In the genomic region with DNA sequence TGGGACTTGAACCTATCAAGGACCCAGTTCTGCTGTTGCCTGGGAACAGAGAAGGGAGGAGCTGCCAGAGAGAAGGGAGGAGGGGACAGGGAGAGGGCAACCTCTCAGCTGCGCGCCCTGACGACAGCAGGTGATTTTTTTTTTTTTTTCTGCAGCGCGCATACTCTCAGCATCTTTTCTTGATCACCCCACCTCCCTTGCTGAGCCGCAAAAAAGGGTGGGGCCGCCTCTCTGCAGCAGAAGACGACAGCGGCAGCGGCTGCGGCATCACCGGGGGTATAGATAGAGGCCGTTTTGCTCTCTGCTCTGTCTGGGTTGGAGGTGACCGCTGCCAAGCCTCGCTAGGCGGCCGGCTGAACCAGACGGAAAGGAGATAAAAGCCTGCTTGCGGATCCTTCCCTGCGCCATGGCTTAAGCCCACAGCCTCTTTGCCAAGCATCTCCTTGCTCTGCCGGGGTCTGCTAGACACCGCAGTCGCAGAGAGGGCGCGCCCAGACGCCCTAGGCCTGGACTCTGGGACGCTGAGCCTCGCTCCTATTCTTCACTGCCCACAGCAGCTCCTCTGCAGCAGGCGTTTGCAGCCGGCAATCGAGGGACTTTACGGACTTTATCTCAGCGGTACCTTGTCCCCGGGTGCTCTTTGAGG, we compare ENCODE assay signal across 9 mouse cellular contexts. TPM values are rescaled to one million over a fixed set of nuclear protein-coding genes. Genes with fewer than 3 reads are reported as not detected.
A peak's percentile ranks its signal among the peaks of the same experiment; 100 is the strongest.
DNase-seq lines count a peak whose midpoint lies in the region; ATAC-seq and TF ChIP-seq lines count a peak whose summit lies in the region.
"Had no signal": no experiment of that assay in that cellular context is flagged by ENCODE, and none has a peak within 500 bp of the region (broad histone marks: within the 10 kb centered on the region; RNA-seq: fewer than 3 reads in every experiment).

Gene Map6 (plus strand): TSS at position 197 of the 646 bp plus-strand sequence.

- H3K36me3 ChIP-seq in thymus, adult 2 months (ENCODE audit: control insufficient read depth, insufficient read depth, low read length), result no peaks in the 10 kb centered on the region
- no peaks in the 10 kb centered on the region for H3K36me3 ChIP-seq in stomach, embryonic 16.5 days (ENCODE audit: control insufficient read depth, insufficient read depth, low read length)

- H3K4me2 ChIP-seq in stomach, embryonic 16.5 days (ENCODE audit: low read depth, low read length), result peak within 1 kb of the TSS; percentile 86

- DNase-seq in thymus, postnatal 14 days, result peak; percentile 26
- DNase-seq in thymus, adult 2 months, result no peak
- DNase-seq in cerebellum, adult 9-10 months, result peak; percentile 85
- peak; percentile 70 to 82 for DNase-seq in frontal cortex, postnatal 10 days (ENCODE audit: low spot score in 2 of 2)
- peak; percentile 76 to 79 for DNase-seq in left cerebral cortex, adult 2 months (ENCODE audit: extremely low spot score in 1 of 2, low spot score in 2 of 2)
- DNase-seq in spleen, postnatal 10 days (ENCODE audit: low spot score in 2 of 2), result no peak

- ATAC-seq in megakaryocyte progenitor cell, adult 5-6 weeks (replicated peaks; ENCODE audit: poor library complexity), result peak; percentile 74
- ATAC-seq in stomach, embryonic 16.5 days (ENCODE audit: insufficient read depth, low FRiP score), result peak; percentile 41; the same call in 1 of the 2 replicates

- H3K4me1 ChIP-seq in thymus, adult 2 months (replicated peaks; ENCODE audit: control insufficient read depth, insufficient read depth, low read length), result 0 out of 2 replicates have a peak, but pooled peaks cover 3% of the 10 kb centered on the region
- H3K4me1 ChIP-seq in stomach, embryonic 16.5 days (ENCODE audit: control insufficient read depth, insufficient read depth, low read length), result peaks cover 24% of the 10 kb centered on the region

- 2% methylated on average over 34 of the region's 34 CpGs for WGBS in thymus, adult 2 months
- WGBS in stomach, embryonic 16.5 days, result 2% methylated on average over 34 of the region's 34 CpGs

- TF ChIP-seq CTCF in thymus, adult 2 months (IDR thresholded peaks at IDR 0.05; ENCODE audit: borderline replicate concordance, control insufficient read depth, extremely low read depth, insufficient read depth, low read length, poor library complexity), result no peak
- TF ChIP-seq CTCF in left cerebral cortex, adult 2 months (IDR thresholded peaks at IDR 0.05), result no peak

- H3K27ac ChIP-seq in thymus, adult 2 months (ENCODE audit: control insufficient read depth, insufficient read depth, low read length), result no peak within 1 kb of the TSS
- H3K27ac ChIP-seq in left cerebral cortex, adult 2 months, result peak within 1 kb of the TSS; percentile 97
- peak within 1 kb of the TSS; percentile 16; the same call in 1 of the 2 replicates for H3K27ac ChIP-seq in stomach, embryonic 16.5 days (ENCODE audit: low read length)

- peak within 1 kb of the TSS; percentile 60 for H3K9ac ChIP-seq in stomach, embryonic 16.5 days (ENCODE audit: low read length)

- peaks cover 8% of the 10 kb centered on the region for H3K27me3 ChIP-seq in thymus, adult 2 months (ENCODE audit: control insufficient read depth, insufficient read depth, low read length)
- H3K27me3 ChIP-seq in stomach, embryonic 16.5 days (ENCODE audit: control insufficient read depth, insufficient read depth, low read length), result peaks cover 52% of the 10 kb centered on the region

- TF ChIP-seq POLR2A in thymus, adult 2 months (IDR thresholded peaks at IDR 0.05; ENCODE audit: control insufficient read depth, extremely low read depth, insufficient read depth, low read length, poor library complexity), result no peak

- intact Hi-C loops in left cerebral cortex, adult 2 months (cut with DNase I), result loop anchor here (5.0 to 10.0 kb wide), 2 partner anchors 125 to 197 kb away; partner anchors contain the start of genes Klhl35 and Uvrag

- H3K4me3 ChIP-seq in thymus, adult 2 months (ENCODE audit: control insufficient read depth, insufficient read depth, low read length), result no peak within 1 kb of the TSS
- H3K4me3 ChIP-seq in left cerebral cortex, adult 2 months, result peak within 1 kb of the TSS; percentile 61
- peak within 1 kb of the TSS; percentile 53 for H3K4me3 ChIP-seq in stomach, embryonic 16.5 days (replicated peaks; ENCODE audit: low read length)
- H3K4me3 ChIP-seq: erythroblast, embryonic 14.5 days had no signal

- no peaks in the 10 kb centered on the region for H3K9me3 ChIP-seq in stomach, embryonic 16.5 days (replicated peaks; ENCODE audit: control insufficient read depth, low read length)

RNA-seq across cellular contexts. Expression of gene Map6, which starts in this region (rescaled TPM):
- 0.96 and 1.3 TPM in 2 replicates for polyA plus RNA-seq in thymus, adult 2 months (2012; rRNA removed)
- total RNA-seq in left cerebral cortex, adult 2 months (2021), result 100 to 1,000 TPM; 138 to 141 TPM
- 0.56 TPM in 1 of 2 replicates, not detected in the other for total RNA-seq in megakaryocyte progenitor cell, adult 5-6 weeks (2015)
- total RNA-seq in megakaryocyte progenitor cell, adult 5-6 weeks (2017), result not detected in 2 replicates
- 5.0 and 5.4 TPM in 2 replicates for polyA plus RNA-seq in stomach, embryonic 16.5 days (2015; fragmentation: Nextera tagmentation; extraction: Ambion mirVana)
- polyA plus RNA-seq: erythroblast, embryonic 14.5 days had no signal

Comparison
In these comparisons a context has a peak if more than half of its experiments do, and no peak if none do; other contexts are left out.
1. RNA of gene Map6 (total RNA-seq): 138 to 141 TPM in left cerebral cortex, adult 2 months; 0.56 TPM in megakaryocyte progenitor cell, adult 5-6 weeks; every median in the first group is over 10 times any median in the second.
2. DNase-seq: peak in thymus, postnatal 14 days (single experiment), cerebellum, adult 9-10 months (single experiment), frontal cortex, postnatal 10 days (2 of 2) and left cerebral cortex, adult 2 months (2 of 2); none in thymus, adult 2 months (single experiment) and spleen, postnatal 10 days (0 of 2).
3. Peak in ATAC-seq in megakaryocyte progenitor cell, adult 5-6 weeks; RNA of the gene not detected or under 1 TPM.